Mouse (Mus musculus) CD4-positive, CD25-positive, alpha-beta regulatory T cell, adult 4 months (primary cell): ENCODE data around the gene Dbp. TPM values are rescaled to one million over a fixed set of nuclear protein-coding genes. Genes with fewer than 3 reads are reported as not detected.

ENCODE experiments used
- ATAC-seq: one replicate; pipeline ENCODE4 v1.8.0; 2017
- polyA plus RNA-seq, 2 experiments: library from polyadenylated mRNA; unstranded; fragments of 100-300 nt; shearing (Covaris generic); gene quantifications; one replicate each; pipeline ENCODE4 v1.2.1; 2017

Dbp gene
- polyA plus RNA-seq, 2 experiments from 2014 or later, result 7.4 to 8.8 TPM

GRCm38 (mm10) chr7:45730727-45731431 lies 26.0 kb downstream of the Dbp start:
- ATAC-seq, result no peak

- ATAC-seq, result peak; percentile 99
Observed at GRCm38 (mm10) chr7:45733477-45733876, 28.6 kb downstream of the Dbp start.

GRCm38 (mm10) chr7:45739162-45739763 lies 34.4 kb downstream of the Dbp start:
- ATAC-seq, result peak; percentile 66

GRCm38 (mm10) chr7:45739820-45740219 lies 34.9 kb downstream of the Dbp start:
- ATAC-seq, result no peak

- no peak for ATAC-seq
Observed at GRCm38 (mm10) chr7:45741308-45741707, 36.4 kb downstream of the Dbp start.

GRCm38 (mm10) chr7:45741777-45742176 lies 36.9 kb downstream of the Dbp start:
- ATAC-seq, result peak; percentile 89

GRCm38 (mm10) chr7:45742338-45742737 lies 37.5 kb downstream of the Dbp start:
- peak; percentile 56 for ATAC-seq

- no peak for ATAC-seq
Observed at GRCm38 (mm10) chr7:45744387-45744786, 39.5 kb downstream of the Dbp start.

- no peak for ATAC-seq
Observed at GRCm38 (mm10) chr7:45746518-45746917, 41.6 kb downstream of the Dbp start.

- no peak for ATAC-seq
Observed at GRCm38 (mm10) chr7:45747450-45747849, 42.6 kb downstream of the Dbp start.

- no peak for ATAC-seq
Observed at GRCm38 (mm10) chr7:45748110-45748509, 43.2 kb downstream of the Dbp start.

- no peak for ATAC-seq
Observed at GRCm38 (mm10) chr7:45749401-45749800, 44.5 kb downstream of the Dbp start.

- no peak for ATAC-seq
Observed at GRCm38 (mm10) chr7:45750162-45750561, 45.3 kb downstream of the Dbp start.

GRCm38 (mm10) chr7:45755703-45756102 lies 50.8 kb downstream of the Dbp start:
- ATAC-seq, result no peak

- ATAC-seq, result no peak
Observed at GRCm38 (mm10) chr7:45759400-45759799, 54.5 kb downstream of the Dbp start.

Other genes starting within 250 kb of the Dbp start
- 1,000 to 10,000 TPM; 1,962 to 2,374 TPM for gene Ftl1, start 245.2 kb upstream of the Dbp start, polyA plus RNA-seq
- 100 to 1,000 TPM; 146 to 164 TPM for gene Bax, start 238.2 kb upstream of the Dbp start, polyA plus RNA-seq
- 1 to 10 TPM; 1.2 TPM for gene Tulp2, start 223.2 kb upstream of the Dbp start, polyA plus RNA-seq
- under 1 TPM in 1 of 2 experiments, not detected in 1; 0.62 TPM for gene Gm45808, start 218.3 kb upstream of the Dbp start, polyA plus RNA-seq
- 1 to 10 TPM; 1.1 to 2.7 TPM for gene Dhdh, start 216.3 kb upstream of the Dbp start, polyA plus RNA-seq
- 100 to 1,000 TPM; 124 to 159 TPM for gene Nucb1, start 194.7 kb upstream of the Dbp start, polyA plus RNA-seq
- gene Ppp1r15a, start 178.8 kb upstream of the Dbp start, polyA plus RNA-seq, result 100 to 1,000 TPM in 1 of 2 experiments, 10 to 100 TPM in 1; 49.3 to 132 TPM
- under 1 TPM in 1 of 2 experiments, not detected in 1; 0.20 TPM for gene Plekha4, start 178.8 kb upstream of the Dbp start, polyA plus RNA-seq
- under 1 TPM; 0.77 to 0.81 TPM for gene Hsd17b14, start 150.2 kb upstream of the Dbp start, polyA plus RNA-seq
- gene Bcat2, start 134.9 kb upstream of the Dbp start, polyA plus RNA-seq, result 10 to 100 TPM; 46.4 to 77.9 TPM
- not detected for gene Fgf21, start 89.6 kb upstream of the Dbp start, polyA plus RNA-seq
- gene Fut1, start 87.8 kb upstream of the Dbp start, polyA plus RNA-seq, result not detected
- gene Izumo1, start 83.3 kb upstream of the Dbp start, polyA plus RNA-seq, result not detected
- gene Rasip1, start 77.6 kb upstream of the Dbp start, polyA plus RNA-seq, result under 1 TPM in 1 of 2 experiments, not detected in 1; 0.20 TPM
- gene Mamstr, start 65.1 kb upstream of the Dbp start, polyA plus RNA-seq, result under 1 TPM; 0.32 to 0.40 TPM
- gene Fut2, start 38.7 kb upstream of the Dbp start, polyA plus RNA-seq, result not detected
- gene Ntn5, start 21.1 kb upstream of the Dbp start, polyA plus RNA-seq, result not detected
- under 1 TPM in 1 of 2 experiments, not detected in 1; 0.30 TPM for gene Sec1, start 10.7 kb upstream of the Dbp start, polyA plus RNA-seq
- 1 to 10 TPM; 1.2 to 1.3 TPM for gene Car11, start 5.2 kb upstream of the Dbp start, polyA plus RNA-seq
- 1,000 to 10,000 TPM; 2,369 to 2,427 TPM for gene Rpl18, start 10.4 kb downstream of the Dbp start, polyA plus RNA-seq
- gene Sphk2, start 12.9 kb downstream of the Dbp start, polyA plus RNA-seq, result 10 to 100 TPM; 15.2 to 21.1 TPM
- gene Fam83e, start 16.1 kb downstream of the Dbp start, polyA plus RNA-seq, result not detected
- gene Spaca4, start 20.7 kb downstream of the Dbp start, polyA plus RNA-seq, result not detected
- not detected for gene Lmtk3, start 78.7 kb downstream of the Dbp start, polyA plus RNA-seq
- gene Sult2b1, start 79.6 kb downstream of the Dbp start, polyA plus RNA-seq, result 1 to 10 TPM; 3.1 to 5.2 TPM
- gene Cyth2, start 109.5 kb downstream of the Dbp start, polyA plus RNA-seq, result 10 to 100 TPM; 20.8 to 21.4 TPM
- gene Kcnj14, start 119.7 kb downstream of the Dbp start, polyA plus RNA-seq, result not detected
- gene Grwd1, start 125.9 kb downstream of the Dbp start, polyA plus RNA-seq, result 10 to 100 TPM; 26.2 to 36.3 TPM
- gene Kdelr1, start 167.7 kb downstream of the Dbp start, polyA plus RNA-seq, result 10 to 100 TPM; 21.2 to 27.0 TPM
- under 1 TPM in 1 of 2 experiments, not detected in 1; 0.23 TPM for gene Grin2d, start 173.3 kb downstream of the Dbp start, polyA plus RNA-seq
- gene Syngr4, start 191.6 kb downstream of the Dbp start, polyA plus RNA-seq, result not detected
- 1 to 10 TPM; 5.9 to 8.9 TPM for gene Tmem143, start 191.9 kb downstream of the Dbp start, polyA plus RNA-seq
- gene Emp3, start 216.3 kb downstream of the Dbp start, polyA plus RNA-seq, result 100 to 1,000 TPM; 575 to 614 TPM
- gene Ccdc114, start 219.0 kb downstream of the Dbp start, polyA plus RNA-seq, result 1 to 10 TPM; 2.9 to 3.7 TPM